Mouse (Mus musculus): ENCODE measurements around the gene Prr12. TPM values are rescaled to one million over a fixed set of nuclear protein-coding genes. Genes with fewer than 3 reads are reported as not detected.

Gene Prr12
- polyA plus RNA-seq, 1 experiment: 13.2 TPM

- no peak overlapping the region for H3K27ac ChIP-seq (ENCODE audit: insufficient read depth, low read depth, low read length)
- 69% methylated on average over 11 of the region's 11 CpGs for WGBS
- peaks cover 46% of the 10 kb centered on the region for H3K36me3 ChIP-seq (ENCODE audit: control insufficient read depth, insufficient read depth, low read length)
- H3K4me1 ChIP-seq (ENCODE audit: control insufficient read depth, insufficient read depth, insufficient read length, low read length): peaks cover 10% of the 10 kb centered on the region
- no peak for TF ChIP-seq POLR2A (IDR thresholded peaks at IDR 0.05; ENCODE audit: low read depth, low read length)
- TF ChIP-seq CTCF (IDR thresholded peaks at IDR 0.05; ENCODE audit: extremely low read depth, insufficient read length, insufficient replicate concordance, low read depth, low read length): no peak
- H3K27me3 ChIP-seq (ENCODE audit: control insufficient read depth, insufficient read depth, low read length): no peaks in the 10 kb centered on the region
- no peak overlapping the region for H3K4me3 ChIP-seq (ENCODE audit: low read depth, low read length)
Observed at GRCm38 (mm10) chr7:44999753-45000152, 52.9 kb downstream of the Prr12 start.

- WGBS: under 1% methylated on average over 18 of the region's 18 CpGs
- H3K36me3 ChIP-seq (ENCODE audit: control insufficient read depth, insufficient read depth, low read length): peaks cover 41% of the 10 kb centered on the region
- H3K27ac ChIP-seq (ENCODE audit: insufficient read depth, low read depth, low read length): peak within 1 kb of the TSS; percentile 70
- H3K4me3 ChIP-seq (ENCODE audit: low read depth, low read length): peak within 1 kb of the TSS; percentile 75
- H3K27me3 ChIP-seq (ENCODE audit: control insufficient read depth, insufficient read depth, low read length): no peaks in the 10 kb centered on the region
- TF ChIP-seq POLR2A (IDR thresholded peaks at IDR 0.05; ENCODE audit: low read depth, low read length) (no peak), CTCF (IDR thresholded peaks at IDR 0.05; ENCODE audit: extremely low read depth, insufficient read length, insufficient replicate concordance, low read depth, low read length) (no peak)
- peaks cover 10% of the 10 kb centered on the region for H3K4me1 ChIP-seq (ENCODE audit: control insufficient read depth, insufficient read depth, insufficient read length, low read length)
Observed at GRCm38 (mm10) chr7:44998501-44998955, 54.2 kb downstream of the Prr12 start, which contains the start of gene Bcl2l12. Gene Bcl2l12, minus strand, starts transcription at chr7:44998712.

- Histone ChIP-seq H3K4me3 (ENCODE audit: low read depth, low read length) (peak overlapping the region; percentile 75), H3K27me3 (ENCODE audit: control insufficient read depth, insufficient read depth, low read length) (no peaks in the 10 kb centered on the region), H3K4me1 (ENCODE audit: control insufficient read depth, insufficient read depth, insufficient read length, low read length) (peaks cover 10% of the 10 kb centered on the region), H3K36me3 (ENCODE audit: control insufficient read depth, insufficient read depth, low read length) (peaks cover 36% of the 10 kb centered on the region), H3K27ac (ENCODE audit: insufficient read depth, low read depth, low read length) (peak overlapping the region; percentile 70)
- TF ChIP-seq POLR2A (IDR thresholded peaks at IDR 0.05; ENCODE audit: low read depth, low read length) (no peak), CTCF (IDR thresholded peaks at IDR 0.05; ENCODE audit: extremely low read depth, insufficient read length, insufficient replicate concordance, low read depth, low read length) (no peak)
- 1% methylated on average over 15 of the region's 15 CpGs for WGBS
Observed at GRCm38 (mm10) chr7:44997940-44998428, 54.7 kb downstream of the Prr12 start.

- WGBS: under 1% methylated on average over 43 of the region's 43 CpGs
- Histone ChIP-seq H3K27me3 (ENCODE audit: control insufficient read depth, insufficient read depth, low read length) (no peaks in the 10 kb centered on the region), H3K4me1 (ENCODE audit: control insufficient read depth, insufficient read depth, insufficient read length, low read length) (peaks cover 10% of the 10 kb centered on the region), H3K36me3 (ENCODE audit: control insufficient read depth, insufficient read depth, low read length) (peaks cover 35% of the 10 kb centered on the region), H3K4me3 (ENCODE audit: low read depth, low read length) (peak within 1 kb of the TSS; percentile 75), H3K27ac (ENCODE audit: insufficient read depth, low read depth, low read length) (peak within 1 kb of the TSS; percentile 70)
- TF ChIP-seq CTCF (IDR thresholded peaks at IDR 0.05; ENCODE audit: extremely low read depth, insufficient read length, insufficient replicate concordance, low read depth, low read length): no peak
- peak; percentile 82 for TF ChIP-seq POLR2A (IDR thresholded peaks at IDR 0.05; ENCODE audit: low read depth, low read length)
Observed at GRCm38 (mm10) chr7:44997231-44997939, 55.3 kb downstream of the Prr12 start, which contains the start of gene Irf3. Gene Irf3, plus strand, starts transcription at chr7:44997648.

GRCm38 (mm10) chr7:44996672-44997071 lies 56.0 kb downstream of the Prr12 start:
- Histone ChIP-seq H3K36me3 (ENCODE audit: control insufficient read depth, insufficient read depth, low read length) (peaks cover 31% of the 10 kb centered on the region), H3K4me1 (ENCODE audit: control insufficient read depth, insufficient read depth, insufficient read length, low read length) (peaks cover 10% of the 10 kb centered on the region), H3K27ac (ENCODE audit: insufficient read depth, low read depth, low read length) (no peak overlapping the region), H3K27me3 (ENCODE audit: control insufficient read depth, insufficient read depth, low read length) (no peaks in the 10 kb centered on the region), H3K4me3 (ENCODE audit: low read depth, low read length) (peak overlapping the region; percentile 75)
- 11% methylated on average over 10 of the region's 10 CpGs for WGBS
- TF ChIP-seq POLR2A (IDR thresholded peaks at IDR 0.05; ENCODE audit: low read depth, low read length): no peak
- TF ChIP-seq CTCF (IDR thresholded peaks at IDR 0.05; ENCODE audit: extremely low read depth, insufficient read length, insufficient replicate concordance, low read depth, low read length): no peak

GRCm38 (mm10) chr7:44986879-44987718 lies 65.6 kb downstream of the Prr12 start:
- H3K27me3 ChIP-seq (ENCODE audit: control insufficient read depth, insufficient read depth, low read length): no peaks in the 10 kb centered on the region
- peaks cover 8% of the 10 kb centered on the region for H3K36me3 ChIP-seq (ENCODE audit: control insufficient read depth, insufficient read depth, low read length)
- H3K4me1 ChIP-seq (ENCODE audit: control insufficient read depth, insufficient read depth, insufficient read length, low read length): peaks cover 5% of the 10 kb centered on the region
- peak overlapping the region; percentile 76 for H3K4me3 ChIP-seq (ENCODE audit: low read depth, low read length)
- TF ChIP-seq POLR2A (IDR thresholded peaks at IDR 0.05; ENCODE audit: low read depth, low read length) (no peak), CTCF (IDR thresholded peaks at IDR 0.05; ENCODE audit: extremely low read depth, insufficient read length, insufficient replicate concordance, low read depth, low read length) (no peak)
- H3K27ac ChIP-seq (ENCODE audit: insufficient read depth, low read depth, low read length): peak overlapping the region; percentile 84
- WGBS: under 1% methylated on average over 29 of the region's 29 CpGs
